Mouse (Mus musculus) intestine, embryonic 14.5 days (tissue): ENCODE measurements at regions not wholly inside any gene's neighbourhood (a gene's known extent, or its start where the extent isn't known, plus 50 kb on each side); places are given as distances from the start of the nearest gene placed in this dataset.
"Not testable (repeated sequence)": the region's sequence is repeated elsewhere in the genome, so short reads cannot be mapped to it uniquely, and the experiment has no call there.

Experiments
- ATAC-seq: fragments of 200-750 bp; cut with Nextera tagmentation; replicated peaks from 2 replicates; pipeline ENCODE4 v1.8.0; 2017; ENCODE audit warnings: low read depth, moderate number of reproducible peaks, moderate TSS enrichment, moderate library complexity; ENCODE audit not compliant: low FRiP score, low TSS enrichment
- DNase-seq: peaks from one replicate; pipeline ENCODE4 v3.0.0-alpha.2; 2018; ENCODE audit warnings: low spot score
- H3K27ac ChIP-seq: fragments of 300-500 bp; sonication (generic); 2 replicates; pipeline ENCODE4 v1.5.1; 2014; ENCODE audit warnings: low read depth, mild to moderate bottlenecking, control low read depth
- H3K27me3 ChIP-seq: fragments of 300-500 bp; sonication (generic); replicated peaks from 2 replicates; pipeline ENCODE4 v1.6.1; 2014; ENCODE audit warnings: low read length, control low read depth; ENCODE audit not compliant: control insufficient read depth, insufficient read depth
- H3K36me3 ChIP-seq: fragments of 300-500 bp; sonication (generic); 2 replicates; pipeline ENCODE4 v1.6.1; 2014; ENCODE audit warnings: low read length, control low read depth; ENCODE audit not compliant: control insufficient read depth, insufficient read depth
- H3K4me1 ChIP-seq: fragments of 300-500 bp; sonication (generic); replicated peaks from 2 replicates; pipeline ENCODE4 v1.6.1; 2014; ENCODE audit warnings: low read length, control low read depth, mixed read lengths; ENCODE audit not compliant: control insufficient read depth, insufficient read depth
- H3K4me2 ChIP-seq: fragments of 300-500 bp; sonication (generic); 2 replicates; pipeline ENCODE4 v1.6.1; 2014; ENCODE audit warnings: low read length
- H3K4me3 ChIP-seq: fragments of 300-500 bp; sonication (generic); 2 replicates; pipeline ENCODE4 v1.5.1; 2014; ENCODE audit warnings: low read depth, low read length, control low read depth, mixed read lengths
- H3K9ac ChIP-seq: fragments of 300-500 bp; sonication (generic); 2 replicates; pipeline ENCODE4 v1.6.1; 2014; ENCODE audit warnings: mild to moderate bottlenecking, low read length
- H3K9me3 ChIP-seq: fragments of 300-500 bp; sonication (generic); 2 replicates; pipeline ENCODE4 v1.6.1; 2016; ENCODE audit warnings: low read length, control low read depth; ENCODE audit not compliant: control insufficient read depth
- WGBS: fragments of 180-500 bp; shearing (Covaris S2); extraction: QIAGEN DNeasy Blood & Tissue Kit; methylation state at CpG from one replicate; pipeline ENCODE4 v1.1.7; 2014; 5-methylcytosine and 5-hydroxymethylcytosine counted together

GRCm38 (mm10) chr9:86099325-86099724, 257.1 kb downstream of the Tpbg start:
- WGBS: 86% methylated on average over 1 of the region's 1 CpGs
- H3K27me3 ChIP-seq: no peaks in the 10 kb centered on the region
- no peak overlapping the region for H3K4me3 ChIP-seq
- ATAC-seq (no peak), DNase-seq (no peak)
- no peak overlapping the region for H3K4me2 ChIP-seq
- H3K9ac ChIP-seq: no peak overlapping the region
- H3K9me3 ChIP-seq: no peaks in the 10 kb centered on the region
- H3K27ac ChIP-seq: no peak overlapping the region
- H3K4me1 ChIP-seq: no peaks in the 10 kb centered on the region
- H3K36me3 ChIP-seq: no peaks in the 10 kb centered on the region

DNA sequence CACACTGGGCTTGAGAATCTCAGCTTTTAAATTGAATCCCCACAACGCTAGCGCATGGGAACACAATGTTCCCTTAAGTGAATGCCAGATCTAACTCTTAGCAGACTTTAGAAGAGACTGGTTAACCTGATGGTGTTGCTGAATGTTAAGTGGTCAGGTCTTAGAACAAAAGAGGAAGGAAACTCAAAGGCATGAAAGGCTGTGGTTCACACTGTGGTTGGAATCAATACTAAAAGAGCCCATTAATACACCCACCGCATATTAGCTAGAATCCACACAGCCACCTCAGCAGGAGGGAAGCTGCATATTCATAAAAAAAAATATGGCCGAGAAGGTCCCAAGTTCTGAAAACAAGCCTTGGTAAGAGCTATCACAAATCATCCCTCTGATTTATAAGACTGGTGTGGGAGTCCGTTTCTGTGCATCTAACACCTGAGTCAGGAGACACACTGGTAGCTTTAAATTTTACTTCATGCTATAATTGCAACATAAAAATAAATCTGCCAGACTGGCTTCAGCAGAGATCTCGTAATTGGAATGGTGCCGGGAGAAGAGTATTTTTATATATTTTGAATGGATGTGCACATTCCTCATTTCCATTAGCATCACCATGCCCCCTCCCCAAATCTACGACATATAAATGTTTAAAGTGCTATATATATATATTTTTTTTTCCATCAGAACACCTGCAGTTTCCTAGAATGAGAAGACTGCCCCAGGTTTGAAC, 259.3 kb downstream of the Tpbg start:
- ATAC-seq: no peak
- DNase-seq: no peak
- Histone ChIP-seq H3K4me1 (no peaks in the 10 kb centered on the region), H3K9ac (no peak overlapping the region), H3K36me3 (no peaks in the 10 kb centered on the region), H3K27ac (no peak overlapping the region), H3K4me2 (no peak overlapping the region), H3K4me3 (no peak overlapping the region), H3K27me3 (no peaks in the 10 kb centered on the region), H3K9me3 (no peaks in the 10 kb centered on the region)
- WGBS: 87% methylated on average over 8 of the region's 8 CpGs

DNA sequence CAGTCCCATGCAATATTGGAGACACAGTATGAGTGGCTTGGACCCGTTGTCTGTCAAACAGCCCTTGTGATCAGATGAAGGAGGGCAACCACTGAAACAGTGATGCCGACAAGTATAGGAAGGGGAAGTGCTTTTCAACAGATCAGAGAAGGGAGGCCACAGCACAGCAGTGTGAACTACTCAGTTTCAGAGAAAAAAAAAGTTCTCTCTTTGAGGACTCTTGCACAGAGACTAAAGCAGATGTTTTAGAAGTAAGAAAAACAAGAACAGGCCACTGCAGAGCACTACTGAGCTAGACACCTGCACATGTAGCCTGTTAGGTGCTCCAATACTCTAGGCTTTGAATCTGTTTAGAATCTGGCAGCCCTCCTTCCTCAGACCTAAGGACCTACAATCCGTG, 261.4 kb downstream of the Tpbg start:
- DNase-seq: no peak
- H3K36me3 ChIP-seq: no peaks in the 10 kb centered on the region
- no peak overlapping the region for H3K4me3 ChIP-seq
- H3K9me3 ChIP-seq: no peaks in the 10 kb centered on the region
- WGBS: 72% methylated on average over 3 of the region's 3 CpGs
- H3K4me2 ChIP-seq: no peak overlapping the region
- ATAC-seq: no peak
- no peaks in the 10 kb centered on the region for H3K27me3 ChIP-seq
- H3K9ac ChIP-seq: no peak overlapping the region
- no peak overlapping the region for H3K27ac ChIP-seq
- H3K4me1 ChIP-seq: no peaks in the 10 kb centered on the region

DNA sequence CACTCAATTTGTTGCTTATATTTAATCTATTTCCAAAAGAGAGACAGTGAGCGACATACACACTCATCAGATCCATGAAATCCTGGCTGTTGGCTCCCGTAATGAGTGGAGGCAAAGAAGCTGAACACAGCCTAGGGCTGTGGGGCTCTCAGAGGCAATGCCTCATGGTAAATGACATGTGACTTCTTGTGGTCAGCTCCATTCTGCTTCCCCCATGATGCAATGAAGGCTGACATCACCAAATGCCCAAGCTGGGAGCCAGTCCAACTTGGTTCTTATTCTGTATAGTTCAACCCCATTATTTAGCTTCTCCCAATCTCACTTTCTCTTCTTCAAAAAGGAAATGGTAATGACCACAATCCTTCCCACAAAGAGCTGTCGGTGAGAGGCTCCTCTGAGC, 262.5 kb downstream of the Tpbg start:
- no peak overlapping the region for H3K4me3 ChIP-seq
- H3K4me1 ChIP-seq: no peaks in the 10 kb centered on the region
- ATAC-seq (no peak), DNase-seq (no peak)
- no peaks in the 10 kb centered on the region for H3K36me3 ChIP-seq
- no peaks in the 10 kb centered on the region for H3K9me3 ChIP-seq
- H3K9ac ChIP-seq: no peak overlapping the region
- H3K4me2 ChIP-seq: no peak overlapping the region
- WGBS: 80% methylated on average over 3 of the region's 3 CpGs
- H3K27ac ChIP-seq: no peak overlapping the region
- no peaks in the 10 kb centered on the region for H3K27me3 ChIP-seq

- Histone ChIP-seq H3K27ac (no peak overlapping the region), H3K27me3 (no peaks in the 10 kb centered on the region), H3K9me3 (no peaks in the 10 kb centered on the region), H3K4me3 (no peak overlapping the region), H3K9ac (no peak overlapping the region), H3K4me1 (no peaks in the 10 kb centered on the region), H3K4me2 (no peak overlapping the region), H3K36me3 (no peaks in the 10 kb centered on the region)
- no peak for DNase-seq
- ATAC-seq: no peak
- 74% methylated on average over 3 of the region's 3 CpGs for WGBS
Measured at GRCm38 (mm10) chr9:86105851-86106250, 263.7 kb downstream of the Tpbg start.

DNA sequence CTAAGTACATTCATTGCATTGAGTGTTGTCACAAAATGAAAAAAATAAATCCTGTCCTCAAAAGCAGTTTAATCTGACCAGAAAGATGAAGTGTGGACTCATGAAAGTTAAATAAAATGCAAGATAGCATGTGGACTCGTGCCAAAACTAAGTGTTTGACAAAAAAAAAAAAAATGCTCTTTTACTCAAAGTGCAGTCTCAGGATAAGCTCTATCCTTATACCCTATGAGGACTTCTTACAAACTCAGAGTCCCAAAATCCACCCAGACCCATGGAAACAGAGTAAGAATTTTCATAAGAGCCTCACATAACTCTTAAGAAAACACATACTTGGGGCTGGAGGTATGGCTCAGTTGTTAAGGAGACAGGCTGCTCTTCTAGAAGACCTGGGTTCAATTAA, 267.7 kb downstream of the Tpbg start:
- H3K36me3 ChIP-seq: no peaks in the 10 kb centered on the region
- no peak overlapping the region for H3K4me3 ChIP-seq
- ATAC-seq (no peak), DNase-seq (no peak)
- no peak overlapping the region for H3K9ac ChIP-seq
- no peaks in the 10 kb centered on the region for H3K9me3 ChIP-seq
- WGBS: 56% methylated on average over 1 of the region's 1 CpGs
- H3K27me3 ChIP-seq: no peaks in the 10 kb centered on the region
- no peak overlapping the region for H3K27ac ChIP-seq
- no peak overlapping the region for H3K4me2 ChIP-seq
- H3K4me1 ChIP-seq: no peaks in the 10 kb centered on the region

DNA sequence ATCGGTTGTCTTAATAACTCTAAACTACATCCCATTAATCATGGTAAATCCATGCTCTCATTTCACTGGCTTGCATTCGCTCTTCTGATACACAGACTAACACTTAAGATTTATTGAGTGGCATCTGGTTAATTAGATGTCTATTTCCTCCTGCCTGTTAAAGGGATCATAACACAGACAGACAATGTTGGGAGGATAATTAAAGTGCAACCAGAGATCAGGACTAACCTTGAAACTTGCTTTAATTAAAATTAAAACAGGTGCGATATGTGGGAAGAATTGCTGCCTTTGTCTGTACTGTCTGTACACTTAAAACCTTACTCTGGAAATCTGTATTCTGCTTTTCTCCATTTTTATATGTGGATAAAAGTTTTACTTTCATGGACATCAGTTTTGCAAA, 277.2 kb downstream of the Tpbg start:
- Histone ChIP-seq H3K4me3 (no peak overlapping the region), H3K4me2 (no peak overlapping the region), H3K27ac (no peak overlapping the region), H3K9ac (no peak overlapping the region), H3K36me3 (no peaks in the 10 kb centered on the region), H3K4me1 (no peaks in the 10 kb centered on the region), H3K9me3 (no peaks in the 10 kb centered on the region), H3K27me3 (no peaks in the 10 kb centered on the region)
- DNase-seq: no peak
- no peak for ATAC-seq
- WGBS: 89% methylated on average over 3 of the region's 3 CpGs

DNA sequence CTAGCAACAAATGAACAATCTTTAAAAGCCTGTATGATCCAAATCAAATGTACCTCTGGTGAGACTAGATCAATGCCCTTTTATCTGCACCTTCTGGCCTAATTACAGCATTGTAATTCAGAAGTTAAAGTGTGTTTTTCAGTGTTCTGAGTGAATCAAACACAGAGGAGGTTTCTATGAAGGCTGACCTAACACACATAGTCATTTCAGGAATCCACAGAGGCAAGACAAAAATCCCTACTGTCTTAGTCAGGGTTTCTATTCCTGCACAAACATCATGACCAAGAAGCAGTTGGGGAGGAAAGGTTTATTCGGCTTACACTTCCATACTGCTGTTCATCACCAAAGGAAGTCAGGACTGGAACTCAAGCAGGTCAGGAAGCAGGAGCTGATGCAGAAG, 293.4 kb downstream of the Tpbg start:
- DNase-seq, H3K27ac ChIP-seq, H3K4me2 ChIP-seq, ATAC-seq, H3K9me3 ChIP-seq, H3K27me3 ChIP-seq, H3K4me1 ChIP-seq, H3K36me3 ChIP-seq, H3K4me3 ChIP-seq, H3K9ac ChIP-seq: not testable (repeated sequence)
- 33% methylated on average over 1 of the region's 1 CpGs for WGBS

- 90% methylated on average over 4 of the region's 4 CpGs for WGBS
- Histone ChIP-seq H3K4me2 (no peak overlapping the region), H3K9me3 (no peaks in the 10 kb centered on the region), H3K4me3 (no peak overlapping the region), H3K4me1 (no peaks in the 10 kb centered on the region), H3K27ac (no peak overlapping the region), H3K36me3 (no peaks in the 10 kb centered on the region), H3K27me3 (no peaks in the 10 kb centered on the region), H3K9ac (no peak overlapping the region)
- ATAC-seq (no peak), DNase-seq (no peak)
Measured at GRCm38 (mm10) chr9:86145903-86146302, 303.7 kb downstream of the Tpbg start.
